Mouse (Mus musculus) hindbrain, embryonic 15.5 days (tissue): ENCODE measurements around the gene Add2. TPM values are rescaled to one million over a fixed set of nuclear protein-coding genes. Genes with fewer than 3 reads are reported as not detected.

Experiments
- ATAC-seq: fragments of 200-750 bp; cut with Nextera tagmentation; 2 replicates; pipeline ENCODE4 v1.8.0; 2017; ENCODE audit warnings: low read depth, moderate number of reproducible peaks, moderate TSS enrichment; ENCODE audit not compliant: low FRiP score
- H3K27ac ChIP-seq: fragments of 300-500 bp; sonication (generic); replicated peaks from 2 replicates; pipeline ENCODE4 v1.5.1; 2015; ENCODE audit warnings: mild to moderate bottlenecking, inconsistent platforms
- H3K27me3 ChIP-seq: fragments of 300-500 bp; sonication (generic); 2 replicates; pipeline ENCODE4 v1.6.1; 2015; ENCODE audit warnings: control low read depth, inconsistent platforms
- H3K36me3 ChIP-seq: fragments of 300-500 bp; sonication (generic); 2 replicates; pipeline ENCODE4 v1.6.1; 2015; ENCODE audit warnings: control low read depth, inconsistent platforms
- H3K4me1 ChIP-seq: fragments of 300-500 bp; sonication (generic); replicated peaks from 2 replicates; pipeline ENCODE4 v1.6.1; 2015; ENCODE audit warnings: control low read depth, inconsistent platforms
- H3K4me2 ChIP-seq: fragments of 300-500 bp; sonication (generic); 2 replicates; pipeline ENCODE4 v1.6.1; 2015; ENCODE audit warnings: moderate library complexity, mild to moderate bottlenecking, inconsistent platforms
- H3K4me3 ChIP-seq: fragments of 300-500 bp; sonication (generic); 2 replicates; pipeline ENCODE4 v1.5.1; 2015; ENCODE audit warnings: mild to moderate bottlenecking, inconsistent platforms
- H3K9ac ChIP-seq: fragments of 300-500 bp; sonication (generic); 2 replicates; pipeline ENCODE4 v1.6.1; 2015; ENCODE audit warnings: inconsistent platforms
- H3K9me3 ChIP-seq: fragments of 300-500 bp; sonication (generic); 2 replicates; pipeline ENCODE4 v1.6.1; 2016; ENCODE audit warnings: control low read depth, inconsistent platforms
- WGBS: fragments of 180-500 bp; shearing (Covaris S2); methylation state at CpG from one replicate; pipeline ENCODE4 v1.1.7; 2015; 5-methylcytosine and 5-hydroxymethylcytosine counted together
- polyA plus RNA-seq: library from polyadenylated mRNA; unstranded; fragments of >200 nt; fragmentation: Nextera tagmentation; extraction: Ambion mirVana; gene quantifications from 2 replicates; pipeline ENCODE4 v1.2.1, GENCODE M21; 2015

The Add2 gene
- polyA plus RNA-seq, 1 experiment from 2014 or later, result 149 TPM

DNA sequence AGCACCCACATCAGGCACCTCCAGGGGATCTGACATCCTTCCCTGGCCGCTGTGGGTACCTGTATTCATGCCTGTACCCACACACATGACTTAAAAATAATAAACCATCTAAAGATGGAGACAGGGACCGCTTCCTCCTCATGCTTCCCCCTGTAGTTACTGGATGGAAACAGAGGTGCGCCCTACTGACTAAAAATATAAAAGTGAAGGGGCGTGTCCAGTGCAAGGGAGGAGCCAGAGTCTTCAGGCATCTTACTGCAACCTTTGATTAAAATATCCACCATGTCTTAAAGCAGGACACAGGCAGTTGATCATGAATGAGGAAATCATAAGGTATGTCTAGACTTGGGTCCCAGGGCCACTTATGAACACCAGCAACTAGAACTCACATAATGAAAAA, 97.3 kb downstream of the Add2 start:
- H3K27me3 ChIP-seq, result no peaks in the 10 kb centered on the region
- H3K4me3 ChIP-seq, result no peak overlapping the region
- 0 out of 2 replicates have a peak, but pooled peaks cover 2% of the 10 kb centered on the region for H3K4me1 ChIP-seq
- peaks cover 8% of the 10 kb centered on the region; the same call in 1 of the 2 replicates for H3K36me3 ChIP-seq
- H3K9ac ChIP-seq, result no peak overlapping the region
- no peak overlapping the region for H3K4me2 ChIP-seq
- 80% methylated on average over 4 of the region's 4 CpGs for WGBS
- H3K9me3 ChIP-seq, result no peaks in the 10 kb centered on the region
- ATAC-seq, result no peak
- H3K27ac ChIP-seq, result no peak overlapping the region

GRCm38 (mm10) chr6:86126953-86127581, 98.6 kb downstream of the Add2 start:
- ATAC-seq, result peak; percentile 52; the same call in 1 of the 2 replicates
- Histone ChIP-seq H3K4me1 (0 out of 2 replicates have a peak, but pooled peaks cover 2% of the 10 kb centered on the region), H3K9me3 (no peaks in the 10 kb centered on the region), H3K9ac (no peak overlapping the region), H3K36me3 (no peaks in the 10 kb centered on the region), H3K27me3 (no peaks in the 10 kb centered on the region), H3K4me2 (no peak overlapping the region), H3K27ac (no peak overlapping the region), H3K4me3 (no peak overlapping the region)
- WGBS, result 63% methylated on average over 2 of the region's 2 CpGs

- 45% methylated on average over 4 of the region's 4 CpGs for WGBS
- H3K36me3 ChIP-seq, result no peaks in the 10 kb centered on the region
- H3K9me3 ChIP-seq, result no peaks in the 10 kb centered on the region
- no peak overlapping the region for H3K4me3 ChIP-seq
- no peak overlapping the region for H3K4me2 ChIP-seq
- H3K27ac ChIP-seq, result no peak overlapping the region
- ATAC-seq, result no peak
- H3K4me1 ChIP-seq, result 0 out of 2 replicates have a peak, but pooled peaks cover 2% of the 10 kb centered on the region
- H3K27me3 ChIP-seq, result no peaks in the 10 kb centered on the region
- no peak overlapping the region for H3K9ac ChIP-seq
These were observed 100.0 kb downstream of the Add2 start for GRCm38 (mm10) chr6:86128504-86128903.

DNA sequence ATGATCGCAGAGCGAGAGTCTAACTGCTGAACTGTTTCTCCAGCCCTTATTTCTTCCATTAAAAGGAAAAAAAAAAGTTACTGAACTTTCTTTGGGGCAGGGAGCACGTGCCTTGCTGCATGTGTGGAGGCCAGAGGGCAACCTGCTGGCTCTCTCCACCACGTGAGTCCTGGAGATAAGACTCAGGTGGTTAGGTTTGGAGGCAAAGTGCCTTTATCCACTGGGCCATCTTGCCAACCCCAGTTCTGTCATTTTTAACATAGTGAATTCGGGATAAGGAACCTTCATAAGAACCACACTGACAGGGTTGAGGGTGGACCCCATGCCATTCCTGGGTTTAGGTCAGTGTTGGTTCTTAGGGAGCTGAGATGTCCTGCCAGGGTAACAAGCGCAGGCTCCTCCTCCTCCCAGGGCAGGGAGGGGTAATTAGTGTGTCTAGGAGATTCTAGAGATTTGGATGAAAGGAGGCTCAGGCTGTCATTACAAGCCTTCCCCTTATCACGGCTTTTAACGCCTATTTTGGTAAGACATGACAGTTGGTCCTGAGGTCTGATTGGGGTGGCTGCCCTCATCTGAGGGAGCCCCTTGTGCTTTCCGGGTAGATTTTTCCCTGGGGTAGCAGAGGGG, 101.5 kb downstream of the Add2 start:
- ATAC-seq, result no peak
- H3K9ac ChIP-seq, result no peak overlapping the region
- no peak overlapping the region for H3K4me3 ChIP-seq
- no peak overlapping the region for H3K4me2 ChIP-seq
- no peaks in the 10 kb centered on the region for H3K36me3 ChIP-seq
- H3K27ac ChIP-seq, result no peak overlapping the region
- 81% methylated on average over 9 of the region's 9 CpGs for WGBS
- 0 out of 2 replicates have a peak, but pooled peaks cover 2% of the 10 kb centered on the region for H3K4me1 ChIP-seq
- no peaks in the 10 kb centered on the region for H3K27me3 ChIP-seq
- H3K9me3 ChIP-seq, result no peaks in the 10 kb centered on the region

DNA sequence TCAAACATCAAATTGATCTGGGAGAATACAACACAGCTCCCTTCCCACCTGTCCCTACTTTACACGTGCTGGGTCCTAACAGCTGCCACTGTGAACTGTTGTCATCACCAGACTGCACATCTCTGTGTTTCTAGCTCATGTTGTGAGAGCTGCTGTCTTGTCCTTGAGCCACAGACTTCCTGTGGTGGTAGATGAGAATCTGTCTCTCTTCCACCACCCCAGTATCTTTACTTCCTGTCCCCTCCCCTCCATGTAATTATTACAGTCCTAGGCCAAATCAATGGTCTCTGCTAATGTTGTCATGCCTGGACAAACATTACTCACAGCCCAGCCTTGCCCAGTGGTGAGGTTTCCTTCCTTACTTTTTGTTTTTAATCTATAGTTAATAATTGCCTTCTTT, 105.4 kb downstream of the Add2 start:
- H3K4me2 ChIP-seq, result no peak overlapping the region
- H3K9ac ChIP-seq, result no peak overlapping the region
- no peak overlapping the region for H3K27ac ChIP-seq
- no peaks in the 10 kb centered on the region for H3K36me3 ChIP-seq
- no peak overlapping the region for H3K4me3 ChIP-seq
- no peaks in the 10 kb centered on the region for H3K4me1 ChIP-seq
- 72% methylated on average over 1 of the region's 1 CpGs for WGBS
- no peak for ATAC-seq
- H3K27me3 ChIP-seq, result no peaks in the 10 kb centered on the region
- no peaks in the 10 kb centered on the region for H3K9me3 ChIP-seq

DNA sequence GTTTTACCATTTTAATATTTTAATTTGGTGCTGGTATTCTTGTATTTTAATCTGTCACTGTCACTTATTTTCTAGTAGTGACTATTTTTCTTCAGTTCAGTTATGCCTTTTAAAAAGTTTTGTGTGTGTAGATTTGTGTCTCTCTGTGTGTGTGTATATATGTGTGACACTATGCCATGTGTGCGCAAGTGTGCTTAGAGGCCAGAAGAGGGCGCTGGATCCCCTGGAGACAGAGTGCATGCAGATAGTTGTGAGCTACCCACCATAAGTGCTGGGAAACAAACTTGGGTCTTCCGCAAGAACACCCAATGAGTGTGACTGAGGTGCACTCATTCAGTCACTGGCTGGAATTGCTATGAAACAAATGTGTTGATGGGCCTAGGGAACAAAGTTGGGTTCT, 107.7 kb downstream of the Add2 start:
- Histone ChIP-seq H3K27me3 (no peaks in the 10 kb centered on the region), H3K27ac (no peak overlapping the region), H3K4me3 (no peak overlapping the region), H3K9ac (no peak overlapping the region), H3K4me2 (no peak overlapping the region), H3K36me3 (no peaks in the 10 kb centered on the region), H3K9me3 (no peaks in the 10 kb centered on the region), H3K4me1 (no peaks in the 10 kb centered on the region)
- WGBS, result 85% methylated on average over 3 of the region's 3 CpGs
- no peak for ATAC-seq

- no peak overlapping the region for H3K27ac ChIP-seq
- no peaks in the 10 kb centered on the region for H3K4me1 ChIP-seq
- ATAC-seq, result no peak
- 85% methylated on average over 6 of the region's 6 CpGs for WGBS
- no peak overlapping the region for H3K4me3 ChIP-seq
- no peaks in the 10 kb centered on the region for H3K36me3 ChIP-seq
- H3K9ac ChIP-seq, result no peak overlapping the region
- H3K9me3 ChIP-seq, result no peaks in the 10 kb centered on the region
- H3K4me2 ChIP-seq, result no peak overlapping the region
- H3K27me3 ChIP-seq, result no peaks in the 10 kb centered on the region
These were observed 112.8 kb downstream of the Add2 start for GRCm38 (mm10) chr6:86141284-86141683.

DNA sequence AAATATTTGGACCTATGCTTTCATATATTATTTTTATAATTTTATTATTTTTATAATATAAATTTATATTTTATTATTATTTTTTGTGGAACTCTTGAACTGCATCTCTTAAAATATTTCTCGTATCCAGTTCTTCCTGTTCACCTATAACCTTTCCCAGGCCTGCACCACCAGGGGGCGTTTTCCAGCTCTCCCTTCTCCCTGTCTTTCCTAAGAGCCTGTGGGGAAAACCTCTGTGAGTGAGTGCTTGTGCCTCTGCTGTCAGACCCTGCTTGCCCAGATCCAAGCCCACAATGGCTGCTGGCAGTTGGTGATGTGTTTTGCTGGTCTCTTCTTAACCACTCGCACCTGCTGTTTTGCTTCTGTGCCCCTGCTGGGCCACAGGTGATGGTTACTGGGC, 113.3 kb downstream of the Add2 start:
- H3K9ac ChIP-seq, result no peak overlapping the region
- 15% methylated on average over 3 of the region's 3 CpGs for WGBS
- H3K27me3 ChIP-seq, result no peaks in the 10 kb centered on the region
- no peaks in the 10 kb centered on the region for H3K36me3 ChIP-seq
- H3K27ac ChIP-seq, result no peak overlapping the region
- no peak overlapping the region for H3K4me3 ChIP-seq
- no peaks in the 10 kb centered on the region for H3K4me1 ChIP-seq
- no peak overlapping the region for H3K4me2 ChIP-seq
- no peak for ATAC-seq
- no peaks in the 10 kb centered on the region for H3K9me3 ChIP-seq

DNA sequence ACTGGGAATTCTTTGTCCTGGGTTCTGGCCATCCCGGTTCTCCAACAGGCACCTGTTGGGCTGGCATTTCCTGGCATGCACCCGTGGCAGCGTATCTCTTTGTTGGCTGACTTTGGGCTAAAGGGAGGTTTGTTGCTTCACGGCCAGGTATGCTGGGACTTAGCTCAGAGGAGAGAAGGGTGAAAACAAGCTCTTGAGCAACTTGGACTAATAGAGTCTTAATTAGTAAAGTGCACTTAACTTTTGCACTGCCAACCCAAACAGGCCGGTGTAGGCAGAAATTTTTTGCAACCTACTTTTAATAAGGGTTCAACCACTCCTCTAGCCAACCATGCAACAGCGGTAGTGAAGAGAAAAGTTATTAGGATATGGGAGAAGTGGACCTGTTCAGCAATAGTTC, 116.5 kb downstream of the Add2 start:
- no peaks in the 10 kb centered on the region for H3K9me3 ChIP-seq
- H3K4me3 ChIP-seq, result no peak overlapping the region
- 92% methylated on average over 6 of the region's 6 CpGs for WGBS
- no peak overlapping the region for H3K27ac ChIP-seq
- ATAC-seq, result no peak
- H3K4me1 ChIP-seq, result no peaks in the 10 kb centered on the region
- no peak overlapping the region for H3K4me2 ChIP-seq
- H3K27me3 ChIP-seq, result no peaks in the 10 kb centered on the region
- no peaks in the 10 kb centered on the region for H3K36me3 ChIP-seq
- H3K9ac ChIP-seq, result no peak overlapping the region

- ATAC-seq, result no peak
- Histone ChIP-seq H3K27ac (no peak overlapping the region), H3K4me3 (no peak overlapping the region), H3K4me1 (no peaks in the 10 kb centered on the region), H3K4me2 (no peak overlapping the region), H3K9ac (no peak overlapping the region), H3K36me3 (no peaks in the 10 kb centered on the region), H3K27me3 (no peaks in the 10 kb centered on the region), H3K9me3 (no peaks in the 10 kb centered on the region)
- 73% methylated on average over 4 of the region's 4 CpGs for WGBS
These were observed 120.0 kb downstream of the Add2 start for GRCm38 (mm10) chr6:86148518-86148917.

GRCm38 (mm10) chr6:86149001-86149400, 120.5 kb downstream of the Add2 start:
- H3K36me3 ChIP-seq, result no peaks in the 10 kb centered on the region
- no peaks in the 10 kb centered on the region for H3K4me1 ChIP-seq
- no peak overlapping the region for H3K27ac ChIP-seq
- no peaks in the 10 kb centered on the region for H3K27me3 ChIP-seq
- 66% methylated on average over 4 of the region's 4 CpGs for WGBS
- no peak overlapping the region for H3K4me2 ChIP-seq
- no peak overlapping the region for H3K4me3 ChIP-seq
- H3K9ac ChIP-seq, result no peak overlapping the region
- H3K9me3 ChIP-seq, result no peaks in the 10 kb centered on the region
- no peak for ATAC-seq

GRCm38 (mm10) chr6:86152676-86153075, 124.2 kb downstream of the Add2 start:
- 94% methylated on average over 7 of the region's 7 CpGs for WGBS
- Histone ChIP-seq H3K36me3 (no peaks in the 10 kb centered on the region), H3K27me3 (0 out of 2 replicates have a peak, but pooled peaks cover 3% of the 10 kb centered on the region), H3K4me2 (no peak overlapping the region), H3K27ac (no peak overlapping the region), H3K4me3 (no peak overlapping the region), H3K9ac (no peak overlapping the region), H3K9me3 (no peaks in the 10 kb centered on the region), H3K4me1 (no peaks in the 10 kb centered on the region; the same call in 1 of the 2 replicates)
- ATAC-seq, result no peak
